Mouse (Mus musculus): ENCODE results near the gene Vmn1r103. TPM values are rescaled to one million over a fixed set of nuclear protein-coding genes. Genes with fewer than 3 reads are reported as not detected.
"Not testable (repeated sequence)": the region's sequence is repeated elsewhere in the genome, so short reads cannot be mapped to it uniquely, and the experiment has no call there.

The Vmn1r103 gene
- not detected in 2 replicates for polyA plus RNA-seq (2015; fragmentation: Nextera tagmentation; extraction: Ambion mirVana)

GRCm38 (mm10) chr7:20510434-20510833 lies at the start of gene Vmn1r103:
Vmn1r103 (minus strand) TSS chr7:20510534.
- not testable (repeated sequence) for H3K9me3 ChIP-seq (ENCODE audit: control insufficient read depth); H3K4me3 ChIP-seq (ENCODE audit: low read depth, low read length); H3K27me3 ChIP-seq (replicated peaks; ENCODE audit: control insufficient read depth, insufficient read depth, low read length); H3K9ac ChIP-seq (ENCODE audit: low read depth, low read length); H3K36me3 ChIP-seq (ENCODE audit: control insufficient read depth, insufficient read depth); ATAC-seq; H3K4me1 ChIP-seq (replicated peaks; ENCODE audit: control insufficient read depth, insufficient read depth, low read length); H3K27ac ChIP-seq (ENCODE audit: low read depth, low read length); H3K4me2 ChIP-seq (replicated peaks; ENCODE audit: low read depth)
- WGBS, result no CpG with 5 or more reads among the region's 3 CpGs

DNA sequence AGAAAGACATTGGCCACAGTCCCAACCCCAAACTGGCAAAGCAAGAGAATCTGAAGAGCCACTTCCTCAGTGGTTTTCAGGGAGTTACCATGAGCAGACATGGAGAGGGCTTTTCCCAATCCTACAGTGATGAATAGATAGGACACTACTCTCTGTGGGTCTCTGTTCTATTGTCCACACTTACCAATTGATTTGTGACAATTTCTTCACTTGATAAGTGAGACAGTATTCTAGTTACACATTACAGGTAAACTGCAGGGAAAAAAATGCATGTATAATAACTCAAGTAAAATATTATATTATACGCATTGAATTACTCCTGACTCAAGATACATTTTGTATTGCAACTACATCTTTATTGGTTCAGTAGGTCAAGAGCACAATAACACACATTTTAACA lies 35.3 kb upstream of the Vmn1r103 start, which contains the start of gene Gm5726:
Gene Gm5726 (minus strand): TSS at position 101 of the 400 bp plus-strand sequence.
- not testable (repeated sequence) for H3K36me3 ChIP-seq (ENCODE audit: control insufficient read depth, insufficient read depth); H3K4me1 ChIP-seq (replicated peaks; ENCODE audit: control insufficient read depth, insufficient read depth, low read length); H3K27ac ChIP-seq (ENCODE audit: low read depth, low read length); H3K4me2 ChIP-seq (replicated peaks; ENCODE audit: low read depth); H3K9me3 ChIP-seq (ENCODE audit: control insufficient read depth); H3K4me3 ChIP-seq (ENCODE audit: low read depth, low read length); H3K27me3 ChIP-seq (replicated peaks; ENCODE audit: control insufficient read depth, insufficient read depth, low read length); H3K9ac ChIP-seq (ENCODE audit: low read depth, low read length); ATAC-seq
- no CpG with 5 or more reads among the region's 1 CpGs for WGBS

GRCm38 (mm10) chr7:20533537-20533936 lies 23.2 kb upstream of the Vmn1r103 start, which contains the start of gene Vmn1r104:
Vmn1r104 (plus strand) TSS chr7:20533837.
- WGBS, result no CpG with 5 or more reads among the region's 3 CpGs
- not testable (repeated sequence) for ATAC-seq

GRCm38 (mm10) chr7:20474825-20475224 lies 35.5 kb downstream of the Vmn1r103 start, which contains the start of gene Gm10670:
Gm10670 (minus strand) TSS chr7:20474925.
- not testable (repeated sequence) for H3K4me3 ChIP-seq (ENCODE audit: low read depth, low read length); H3K27me3 ChIP-seq (replicated peaks; ENCODE audit: control insufficient read depth, insufficient read depth, low read length); H3K27ac ChIP-seq (ENCODE audit: low read depth, low read length); H3K36me3 ChIP-seq (ENCODE audit: control insufficient read depth, insufficient read depth); ATAC-seq; H3K4me1 ChIP-seq (replicated peaks; ENCODE audit: control insufficient read depth, insufficient read depth, low read length); H3K4me2 ChIP-seq (replicated peaks; ENCODE audit: low read depth); H3K9me3 ChIP-seq (ENCODE audit: control insufficient read depth); H3K9ac ChIP-seq (ENCODE audit: low read depth, low read length)
- no CpG with 5 or more reads among the region's 5 CpGs for WGBS

More at GRCm38 (mm10) chr7:20533537-20533936, 23.2 kb upstream of the Vmn1r103 start, which contains the start of gene Vmn1r104:
- not testable (repeated sequence) for H3K36me3 ChIP-seq (ENCODE audit: control insufficient read depth, insufficient read depth); H3K4me1 ChIP-seq (replicated peaks; ENCODE audit: control insufficient read depth, insufficient read depth, low read length); H3K27ac ChIP-seq (ENCODE audit: low read depth, low read length); H3K9ac ChIP-seq (ENCODE audit: low read depth, low read length); H3K4me3 ChIP-seq (ENCODE audit: low read depth, low read length); H3K4me2 ChIP-seq (replicated peaks; ENCODE audit: low read depth); H3K27me3 ChIP-seq (replicated peaks; ENCODE audit: control insufficient read depth, insufficient read depth, low read length); H3K9me3 ChIP-seq (ENCODE audit: control insufficient read depth)

Other genes with a start within 250 kb of the Vmn1r103 start
- not detected in 2 replicates for gene Gm5890, start 247.7 kb downstream of the Vmn1r103 start, polyA plus RNA-seq (2015; fragmentation: Nextera tagmentation; extraction: Ambion mirVana)
- gene Gm4133, start 176.5 kb downstream of the Vmn1r103 start, polyA plus RNA-seq (2015; fragmentation: Nextera tagmentation; extraction: Ambion mirVana), result not detected in 2 replicates
- not detected in 2 replicates for gene Gm5728, start 135.1 kb downstream of the Vmn1r103 start, polyA plus RNA-seq (2015; fragmentation: Nextera tagmentation; extraction: Ambion mirVana)
- gene Vmn1r100, start 92.6 kb downstream of the Vmn1r103 start, polyA plus RNA-seq (2015; fragmentation: Nextera tagmentation; extraction: Ambion mirVana), result not detected in 2 replicates
- gene Vmn1r101, start 67.9 kb downstream of the Vmn1r103 start, polyA plus RNA-seq (2015; fragmentation: Nextera tagmentation; extraction: Ambion mirVana), result not detected in 2 replicates
- not detected in 2 replicates for gene Gm10670, start 35.6 kb downstream of the Vmn1r103 start, polyA plus RNA-seq (2015; fragmentation: Nextera tagmentation; extraction: Ambion mirVana)
- gene Vmn1r104, start 23.3 kb upstream of the Vmn1r103 start, polyA plus RNA-seq (2015; fragmentation: Nextera tagmentation; extraction: Ambion mirVana), result not detected in 2 replicates
- not detected in 2 replicates for gene Gm5726, start 35.2 kb upstream of the Vmn1r103 start, polyA plus RNA-seq (2015; fragmentation: Nextera tagmentation; extraction: Ambion mirVana)
- not detected in 2 replicates for gene Gm4141, start 65.7 kb upstream of the Vmn1r103 start, polyA plus RNA-seq (2015; fragmentation: Nextera tagmentation; extraction: Ambion mirVana)
- not detected in 2 replicates for gene Gm4513, start 88.5 kb upstream of the Vmn1r103 start, polyA plus RNA-seq (2015; fragmentation: Nextera tagmentation; extraction: Ambion mirVana)
- not detected in 2 replicates for gene Vmn1r107, start 158.4 kb upstream of the Vmn1r103 start, polyA plus RNA-seq (2015; fragmentation: Nextera tagmentation; extraction: Ambion mirVana)
- not detected in 2 replicates for gene Vmn1r111, start 192.7 kb upstream of the Vmn1r103 start, polyA plus RNA-seq (2015; fragmentation: Nextera tagmentation; extraction: Ambion mirVana)
- gene Gm10668, start 220.1 kb upstream of the Vmn1r103 start, polyA plus RNA-seq (2015; fragmentation: Nextera tagmentation; extraction: Ambion mirVana), result not detected in 2 replicates

All from intestine, postnatal 0 days (tissue).